Mouse (Mus musculus): ENCODE measurements around the gene Trpm8. TPM values are rescaled to one million over a fixed set of nuclear protein-coding genes. Genes with fewer than 3 reads are reported as not detected.

Gene Trpm8
- total RNA-seq, 1 experiment from 2014 or later, result not detected

DNA sequence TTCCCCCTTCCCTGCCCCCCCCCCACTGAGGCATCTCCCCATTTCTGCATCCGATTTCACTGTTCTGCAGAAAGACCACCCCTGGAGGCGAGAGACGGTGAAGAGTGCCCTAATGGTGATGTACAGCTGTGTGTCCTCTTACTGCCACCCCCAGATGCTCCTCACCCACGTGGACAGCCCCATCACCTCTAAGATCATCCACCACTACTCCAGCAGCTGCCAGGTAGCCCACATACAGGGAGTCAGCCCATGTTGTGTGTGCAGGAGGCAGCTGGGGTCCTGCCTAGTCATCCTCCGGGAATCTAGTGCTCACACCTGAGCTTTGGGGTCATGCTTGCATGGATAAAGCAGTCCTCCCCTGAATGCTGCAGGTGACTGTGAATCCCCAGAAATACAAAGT, 33.6 kb upstream of the Trpm8 start:
- ATAC-seq (replicated peaks; ENCODE audit: insufficient number of reproducible peaks, low FRiP score, low TSS enrichment, poor library complexity, severe bottlenecking), result no peak

DNA sequence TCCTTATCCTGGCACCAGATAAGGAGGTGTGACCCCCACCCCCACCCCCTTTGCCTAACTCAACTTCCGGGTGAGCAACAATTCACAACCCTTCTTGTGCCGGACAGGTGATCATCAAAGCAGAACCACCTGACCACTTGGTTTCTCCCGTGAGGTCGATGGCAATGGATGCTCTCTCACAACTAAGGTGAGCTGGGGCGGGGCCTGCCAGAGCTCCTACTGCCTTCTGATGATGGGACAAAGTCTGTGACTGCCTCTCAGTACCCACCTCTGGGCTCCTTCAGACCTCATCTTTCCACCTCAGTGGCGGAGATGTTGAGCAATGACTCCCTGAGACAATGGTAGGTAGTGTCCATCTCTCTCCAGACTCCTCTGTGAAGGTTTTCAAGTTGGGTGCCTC, 31.6 kb upstream of the Trpm8 start:
- ATAC-seq (replicated peaks; ENCODE audit: insufficient number of reproducible peaks, low FRiP score, low TSS enrichment, poor library complexity, severe bottlenecking), result no peak

DNA sequence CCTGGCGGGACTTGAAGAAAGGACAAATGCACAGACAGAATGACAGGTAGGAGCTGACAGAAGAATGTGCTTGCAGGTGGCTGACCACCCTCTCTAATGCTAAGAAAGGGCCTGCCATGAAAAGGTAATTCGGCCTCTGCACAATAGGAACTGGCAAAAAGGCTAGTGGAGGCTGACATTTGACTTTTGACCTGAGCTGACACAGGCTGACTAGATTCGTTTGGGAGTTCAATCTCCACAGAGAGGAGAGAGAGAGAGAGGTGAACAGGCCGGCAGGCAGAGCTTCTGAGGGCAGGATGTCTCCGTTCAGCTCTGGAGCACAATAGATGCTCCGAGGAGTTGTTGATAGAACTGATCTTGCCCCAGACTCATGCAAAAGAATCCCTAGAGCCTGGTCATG, 31.1 kb upstream of the Trpm8 start:
- no peak for ATAC-seq (replicated peaks; ENCODE audit: insufficient number of reproducible peaks, low FRiP score, low TSS enrichment, poor library complexity, severe bottlenecking)

DNA sequence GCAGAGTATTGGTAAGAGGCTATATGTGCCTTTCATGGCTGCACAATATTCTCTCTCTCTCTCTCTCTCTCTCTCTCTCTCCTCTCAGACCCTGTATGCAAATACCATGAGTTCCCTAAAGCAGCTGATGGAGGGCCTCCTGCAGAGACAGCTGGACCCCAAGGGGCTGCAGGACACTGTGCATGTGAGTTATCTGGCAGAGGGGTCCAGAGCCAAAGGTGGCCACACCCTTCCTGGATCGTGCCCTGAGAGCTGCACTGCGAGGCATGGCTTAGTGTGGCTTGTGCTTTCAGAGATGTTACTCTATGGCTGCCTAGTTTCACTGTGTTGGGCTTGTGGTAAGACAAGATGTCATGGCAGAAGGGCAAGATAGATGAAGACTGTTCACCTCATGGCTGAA, 29.8 kb upstream of the Trpm8 start:
- no peak for ATAC-seq (replicated peaks; ENCODE audit: insufficient number of reproducible peaks, low FRiP score, low TSS enrichment, poor library complexity, severe bottlenecking)

DNA sequence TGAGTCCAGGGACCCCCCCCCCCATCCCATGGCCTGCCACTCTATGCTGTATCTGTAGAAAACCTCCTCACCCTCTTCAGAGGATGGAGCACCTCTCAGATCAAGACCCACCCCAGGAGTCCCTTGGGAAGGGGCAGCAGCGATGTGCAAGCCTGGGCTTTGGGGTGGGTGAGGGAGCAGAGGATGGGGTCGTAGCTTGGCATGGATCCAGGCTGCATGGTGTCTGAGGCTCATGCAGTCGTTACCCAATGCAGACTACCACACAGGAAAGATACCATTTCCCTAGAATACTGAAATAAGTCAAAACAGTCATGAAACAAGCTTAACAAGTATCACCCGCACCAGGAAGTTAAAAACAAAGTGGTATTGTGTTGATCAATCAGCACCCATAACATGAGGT, 28.8 kb upstream of the Trpm8 start:
- ATAC-seq (replicated peaks; ENCODE audit: insufficient number of reproducible peaks, low FRiP score, low TSS enrichment, poor library complexity, severe bottlenecking), result no peak

DNA sequence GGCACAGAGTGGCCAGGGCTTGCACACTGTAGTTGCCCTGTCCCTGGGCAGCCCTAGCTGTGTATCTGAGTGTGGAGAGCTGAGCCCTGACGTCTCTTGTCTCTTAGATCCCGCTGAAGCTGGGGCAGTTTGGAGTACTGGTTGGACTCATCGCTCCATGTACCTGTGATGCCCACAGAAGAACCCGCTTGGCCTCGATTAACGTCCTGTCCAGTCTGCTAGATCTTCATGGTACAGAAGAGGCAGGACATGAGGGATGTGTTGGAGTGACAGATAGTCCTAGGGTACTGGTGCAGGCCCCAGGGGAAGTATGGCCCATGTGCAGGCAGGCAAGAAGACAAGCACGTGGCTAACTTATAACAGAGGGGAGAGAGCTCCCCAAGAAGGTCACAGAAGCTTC, 27.9 kb upstream of the Trpm8 start:
- ATAC-seq (replicated peaks; ENCODE audit: insufficient number of reproducible peaks, low FRiP score, low TSS enrichment, poor library complexity, severe bottlenecking), result no peak

DNA sequence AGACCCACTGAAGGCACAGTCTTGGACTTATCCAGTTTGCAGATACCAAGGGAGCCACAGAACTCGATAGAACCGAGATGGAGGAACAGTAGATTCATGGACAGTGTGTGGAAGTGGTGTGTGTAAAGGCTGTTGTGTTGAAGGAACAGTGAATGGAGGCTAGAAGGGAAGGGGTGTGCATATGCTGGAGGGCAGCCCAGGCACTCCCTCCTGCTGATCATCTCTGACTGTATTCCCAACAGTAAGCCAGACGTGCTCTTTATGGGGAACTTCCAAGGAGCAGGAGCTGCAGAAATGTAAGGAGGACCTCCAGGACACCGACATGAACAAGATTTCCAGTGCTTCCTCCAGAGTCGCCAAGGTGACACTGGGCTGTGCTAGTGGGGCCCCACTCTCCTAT, 27.4 kb upstream of the Trpm8 start:
- no peak for ATAC-seq (replicated peaks; ENCODE audit: insufficient number of reproducible peaks, low FRiP score, low TSS enrichment, poor library complexity, severe bottlenecking)

DNA sequence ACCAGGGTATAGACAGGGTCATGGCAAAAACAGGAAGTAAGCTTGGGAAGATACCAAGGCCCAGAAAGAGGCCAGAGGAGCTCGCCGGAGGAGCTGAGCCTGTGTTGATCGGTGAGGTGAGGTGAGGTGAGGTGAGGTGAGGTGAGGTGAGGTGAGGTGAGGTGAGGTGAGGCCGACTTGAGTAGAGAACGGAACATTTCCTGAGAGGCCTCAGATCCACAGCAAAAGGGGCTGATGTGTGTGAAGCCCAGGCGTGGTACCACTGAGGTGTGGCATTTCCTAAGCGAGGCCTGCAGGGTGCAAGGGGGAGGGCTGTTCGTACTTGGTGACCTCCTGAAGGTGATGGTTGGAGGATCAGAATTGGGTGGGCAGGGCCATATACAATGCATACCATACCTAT, 24.4 kb upstream of the Trpm8 start:
- ATAC-seq (replicated peaks; ENCODE audit: insufficient number of reproducible peaks, low FRiP score, low TSS enrichment, poor library complexity, severe bottlenecking), result no peak

DNA sequence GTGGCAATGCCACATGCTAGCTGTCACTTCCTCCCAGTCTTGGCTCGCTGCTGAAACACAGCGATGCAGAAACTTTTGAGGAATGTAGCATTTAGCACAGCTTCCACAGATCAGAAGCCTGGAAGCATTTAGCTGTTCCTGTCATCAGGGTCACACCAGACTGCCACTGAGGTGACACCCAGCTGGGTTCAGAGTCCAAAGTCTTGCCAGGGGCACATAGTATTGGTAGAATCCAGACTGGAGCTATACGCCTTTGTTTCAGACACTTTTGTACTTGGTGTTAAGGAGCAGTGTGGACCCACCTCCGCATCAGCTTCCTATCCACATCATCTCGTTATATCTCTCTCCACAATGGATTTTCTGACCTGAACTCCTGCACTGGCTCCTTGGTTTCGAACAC, 23.9 kb upstream of the Trpm8 start:
- no peak for ATAC-seq (replicated peaks; ENCODE audit: insufficient number of reproducible peaks, low FRiP score, low TSS enrichment, poor library complexity, severe bottlenecking)

DNA sequence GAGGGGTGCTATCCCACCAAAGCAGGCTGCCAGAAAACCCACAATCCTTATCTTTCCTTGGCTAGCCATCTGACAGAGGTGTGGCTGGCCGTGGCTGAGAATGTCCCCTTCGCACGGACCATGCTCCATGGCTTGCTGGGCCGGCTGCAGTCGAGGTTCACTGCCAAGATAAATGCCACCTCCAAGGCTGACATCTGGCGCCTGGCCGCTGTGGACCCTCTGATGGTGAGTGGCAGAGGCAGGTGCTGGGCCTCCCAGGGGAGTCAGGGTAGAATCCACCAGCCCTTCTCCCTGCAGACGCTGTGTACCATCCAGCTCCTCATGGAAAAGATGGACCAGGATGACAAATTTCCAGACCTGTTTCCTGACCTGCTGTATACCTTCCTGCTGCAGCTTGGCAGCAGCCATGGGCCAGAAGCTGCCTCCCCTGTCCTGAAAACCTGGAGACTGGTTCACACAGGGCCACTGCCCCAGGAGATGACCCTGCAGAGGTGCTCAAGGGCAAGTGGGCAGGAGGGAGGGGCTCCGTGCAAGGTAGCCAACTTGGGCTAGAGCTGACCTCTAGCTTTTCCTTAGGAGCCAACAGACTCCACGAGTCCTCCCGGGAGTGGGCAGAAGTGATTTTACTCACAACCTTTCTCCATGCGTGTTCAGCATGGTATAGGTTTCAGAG, 22.5 kb upstream of the Trpm8 start:
- no peak for ATAC-seq (replicated peaks; ENCODE audit: insufficient number of reproducible peaks, low FRiP score, low TSS enrichment, poor library complexity, severe bottlenecking)

DNA sequence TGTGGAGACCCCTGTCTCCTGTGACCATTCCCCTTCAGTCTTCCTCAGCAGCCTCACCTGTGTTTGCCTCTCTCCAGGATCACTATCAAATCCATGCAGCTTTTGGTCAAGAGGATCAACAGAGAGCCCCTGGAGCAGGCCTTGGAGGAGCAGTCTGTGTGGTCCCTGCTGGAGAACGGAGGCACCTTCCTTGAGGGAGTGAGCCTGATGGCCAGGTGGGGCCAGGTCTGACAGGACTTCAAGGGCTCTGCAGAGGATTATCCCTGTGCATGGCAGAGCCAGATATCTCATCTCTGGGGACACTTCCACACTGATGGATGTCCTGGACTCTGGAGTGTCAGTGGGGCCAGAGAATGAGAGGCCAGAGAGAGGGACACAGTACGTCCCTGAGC, 22.0 kb upstream of the Trpm8 start:
- ATAC-seq (replicated peaks; ENCODE audit: insufficient number of reproducible peaks, low FRiP score, low TSS enrichment, poor library complexity, severe bottlenecking), result no peak

DNA sequence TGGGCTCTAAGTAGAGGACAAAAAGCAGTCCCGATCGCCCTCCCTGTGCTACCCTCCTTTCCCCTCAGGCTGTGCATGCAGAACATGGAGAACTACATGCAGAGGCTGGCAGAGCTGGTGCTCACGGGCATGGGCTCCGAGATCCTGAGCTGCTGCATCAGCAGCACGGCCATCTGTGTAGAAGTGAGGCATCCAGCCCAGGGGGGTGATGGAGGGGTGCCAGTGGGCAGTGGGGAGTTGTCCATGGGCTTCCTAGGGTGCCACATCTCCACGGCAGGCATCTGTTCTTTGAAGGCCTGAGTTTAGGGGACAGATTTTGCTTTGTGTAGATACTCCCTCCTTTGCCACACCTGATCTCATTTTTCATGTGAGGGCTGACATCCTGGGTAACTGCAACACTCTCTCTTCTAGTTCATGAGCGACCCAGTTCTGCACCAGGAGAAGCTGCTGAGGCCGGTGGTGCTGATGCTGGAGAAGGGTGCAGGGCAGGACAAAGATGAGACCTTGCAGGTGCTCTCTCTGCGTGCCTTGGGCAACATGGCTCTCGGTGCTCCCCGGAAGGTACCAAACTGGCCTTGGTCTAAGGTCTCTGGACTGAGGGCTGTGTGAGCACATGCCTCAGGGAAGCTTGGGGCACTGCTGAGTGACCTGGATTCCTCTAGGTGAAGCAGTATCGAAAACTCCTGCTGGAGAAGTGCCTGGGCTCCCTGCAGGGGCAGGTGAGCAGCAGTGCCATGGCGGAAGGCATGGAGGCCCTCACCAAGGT, 21.3 kb upstream of the Trpm8 start:
- no peak for ATAC-seq (replicated peaks; ENCODE audit: insufficient number of reproducible peaks, low FRiP score, low TSS enrichment, poor library complexity, severe bottlenecking)

DNA sequence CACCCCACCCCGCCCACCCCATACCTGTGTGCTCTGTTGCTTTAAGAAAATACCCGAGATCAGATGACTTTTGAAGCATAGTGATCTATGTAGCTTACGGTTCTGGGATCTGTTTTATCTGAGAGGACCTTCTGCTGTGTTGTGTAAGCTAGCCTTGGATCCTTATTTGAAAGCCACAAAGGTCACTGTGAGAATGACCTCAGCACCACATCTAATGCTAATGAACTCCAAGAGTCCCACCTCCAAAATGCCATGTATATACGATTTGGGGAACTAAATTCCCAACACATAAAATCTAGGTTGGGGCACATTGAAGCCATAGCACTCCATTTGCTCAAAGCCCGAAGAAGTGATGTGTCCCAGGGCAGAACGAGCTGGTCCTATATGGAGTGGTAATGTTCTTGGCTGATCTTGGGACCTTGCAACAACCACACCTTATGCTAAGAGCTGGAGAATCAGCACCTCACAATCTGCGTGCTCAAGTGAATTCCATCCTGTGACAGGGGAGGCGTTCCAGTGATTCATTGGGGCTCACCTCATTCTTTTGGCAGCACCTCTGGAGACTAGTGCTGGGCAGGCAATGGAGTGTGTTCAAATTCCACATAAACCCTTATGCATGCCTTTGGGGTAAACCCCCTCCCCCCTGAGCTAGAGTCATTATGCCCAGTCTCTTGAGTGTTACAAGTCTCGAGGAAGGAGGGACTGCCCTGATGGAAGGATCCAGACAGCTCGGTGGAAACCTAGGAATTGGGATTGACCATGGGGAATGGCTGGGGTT, 20.4 kb upstream of the Trpm8 start:
- no peak for ATAC-seq (replicated peaks; ENCODE audit: insufficient number of reproducible peaks, low FRiP score, low TSS enrichment, poor library complexity, severe bottlenecking)

DNA sequence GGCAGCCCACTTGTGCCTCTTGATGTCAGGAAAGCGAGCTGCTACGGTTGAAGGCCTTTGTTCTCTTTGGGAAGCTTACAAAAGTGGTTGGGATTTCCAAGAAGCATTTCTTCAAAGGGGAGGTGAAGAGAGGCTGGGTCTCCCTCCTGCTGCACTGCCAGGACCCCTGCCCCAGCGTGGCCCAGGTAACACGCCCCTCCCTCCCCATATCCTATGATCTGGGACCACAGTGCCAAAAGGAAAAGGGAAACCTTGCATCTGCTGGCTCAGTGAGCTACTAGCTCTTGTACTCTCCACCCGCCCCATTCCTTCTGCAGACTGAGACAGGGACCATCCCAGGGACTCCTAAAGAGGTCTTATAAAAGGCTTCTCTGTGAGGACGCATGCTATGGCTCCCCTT, 19.8 kb upstream of the Trpm8 start:
- no peak for ATAC-seq (replicated peaks; ENCODE audit: insufficient number of reproducible peaks, low FRiP score, low TSS enrichment, poor library complexity, severe bottlenecking)

DNA sequence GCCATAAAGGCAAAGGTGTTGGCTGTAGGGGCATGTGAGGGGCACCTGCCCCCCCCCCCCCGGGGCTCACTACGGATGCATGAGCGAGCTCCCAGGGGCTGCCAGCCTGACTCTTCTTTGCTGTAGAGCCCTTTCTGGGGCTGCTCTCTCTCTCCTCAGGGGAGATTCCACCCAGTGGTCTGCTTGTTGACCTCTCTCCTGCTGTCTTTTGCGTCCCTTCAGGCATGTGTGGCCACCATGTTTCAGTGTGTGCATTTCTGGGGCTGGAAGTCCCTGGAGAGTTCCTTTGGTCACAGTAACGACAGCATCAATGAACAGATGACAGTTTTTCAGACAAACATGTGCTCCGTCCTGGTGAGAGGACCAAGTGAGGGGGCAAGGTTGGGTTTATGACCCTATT, 19.1 kb upstream of the Trpm8 start:
- no peak for ATAC-seq (replicated peaks; ENCODE audit: insufficient number of reproducible peaks, low FRiP score, low TSS enrichment, poor library complexity, severe bottlenecking)

DNA sequence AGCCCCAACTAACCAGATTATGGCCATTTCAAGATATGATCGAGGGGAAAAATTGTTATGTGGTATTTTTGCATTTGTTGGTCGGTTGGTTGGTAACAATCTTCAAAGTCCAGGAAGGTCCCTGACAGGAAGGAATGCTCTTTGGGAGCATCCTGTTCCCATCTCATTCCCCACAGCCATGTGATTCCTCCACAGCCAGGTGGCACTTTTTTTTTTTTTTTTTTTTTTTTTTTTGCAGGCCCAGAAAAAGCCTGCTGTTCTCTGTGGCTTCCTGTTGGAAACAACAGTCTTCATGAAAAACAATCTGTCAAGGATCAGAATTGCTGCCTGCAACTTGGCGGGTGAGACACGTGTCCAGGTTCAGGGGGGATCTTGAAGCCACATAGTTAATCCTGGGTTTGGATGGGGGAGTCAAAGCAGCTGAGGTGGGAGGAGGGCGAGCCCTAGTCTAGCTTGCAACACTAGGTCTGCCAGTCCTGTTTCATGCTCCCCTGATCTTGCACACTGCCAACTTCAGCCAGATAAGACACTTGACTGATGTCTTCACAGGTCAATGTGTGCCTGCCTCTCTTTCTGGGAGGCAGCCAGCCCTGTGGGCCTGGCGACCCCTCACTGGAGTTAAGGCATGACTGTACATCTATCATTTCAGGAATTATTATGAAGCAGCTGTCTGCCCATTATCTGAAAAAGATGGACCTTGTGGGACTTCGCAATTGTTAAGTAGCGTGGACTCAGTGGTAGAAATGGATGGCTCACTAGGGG, 18.4 kb upstream of the Trpm8 start:
- no peak for ATAC-seq (replicated peaks; ENCODE audit: insufficient number of reproducible peaks, low FRiP score, low TSS enrichment, poor library complexity, severe bottlenecking)

DNA sequence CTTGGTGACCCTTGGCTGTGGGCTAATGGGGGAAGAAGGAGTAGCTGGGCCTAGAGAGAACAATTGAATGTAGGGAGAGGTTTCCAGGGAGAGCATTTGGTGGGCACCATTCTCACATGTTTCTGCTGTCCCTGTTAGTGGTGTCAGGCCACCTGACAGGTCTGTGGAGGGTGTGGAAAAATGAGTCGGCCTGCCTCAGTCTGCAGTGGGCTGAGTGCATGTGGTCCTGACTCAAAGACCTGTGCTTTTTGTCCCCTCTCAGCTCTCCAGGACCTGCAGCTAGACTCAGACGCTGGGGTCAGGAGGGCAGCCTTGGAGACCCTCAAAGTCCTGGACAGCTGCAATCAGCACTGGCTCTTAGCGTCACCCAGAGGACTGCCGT, 17.8 kb upstream of the Trpm8 start:
- ATAC-seq (replicated peaks; ENCODE audit: insufficient number of reproducible peaks, low FRiP score, low TSS enrichment, poor library complexity, severe bottlenecking), result no peak

DNA sequence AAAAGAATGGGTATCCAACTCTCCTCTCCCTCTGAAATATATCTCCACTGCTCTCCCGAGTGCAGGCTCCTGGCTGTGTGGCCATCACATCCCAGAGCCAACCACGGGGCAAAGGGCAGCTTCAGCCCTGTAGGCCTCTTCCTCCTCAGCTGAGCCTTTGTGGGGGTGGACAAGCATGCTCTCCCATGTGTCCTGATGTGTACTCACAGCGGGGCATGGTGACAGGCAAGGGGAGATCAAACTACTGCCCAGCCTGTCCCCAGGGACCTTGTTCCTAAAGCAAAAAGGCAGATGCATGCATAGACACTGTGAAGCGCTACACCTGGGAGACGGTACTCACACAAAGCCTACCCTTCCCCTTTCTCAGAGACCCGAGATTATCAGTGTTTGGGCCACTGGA, 17.3 kb upstream of the Trpm8 start:
- ATAC-seq (replicated peaks; ENCODE audit: insufficient number of reproducible peaks, low FRiP score, low TSS enrichment, poor library complexity, severe bottlenecking), result 0 out of 2 replicates have a peak, but pooled peaks have one; percentile 2
